Mouse (Mus musculus) liver, embryonic 13.5 days (tissue): ENCODE data around the gene Cyp2b10. TPM values are rescaled to one million over a fixed set of nuclear protein-coding genes. Genes with fewer than 3 reads are reported as not detected.
A peak's percentile ranks its signal among the peaks of the same experiment; 100 is the strongest.

Experiments used
- ATAC-seq: fragments of 200-750 bp; cut with Nextera tagmentation; 2 replicates; pipeline ENCODE4 v1.8.0; 2017; ENCODE audit warnings: low read depth, mild to moderate bottlenecking, moderate number of reproducible peaks, moderate library complexity
- DNase-seq: peaks from one replicate; pipeline ENCODE4 v3.0.0; 2022
- H3K27ac ChIP-seq: fragments of 300-500 bp; sonication (generic); 2 replicates; pipeline ENCODE4 v1.5.1; 2015; ENCODE audit warnings: moderate library complexity, mild to moderate bottlenecking, inconsistent platforms
- H3K27me3 ChIP-seq: fragments of 300-500 bp; sonication (generic); 2 replicates; pipeline ENCODE4 v1.6.1; 2015; ENCODE audit warnings: mild to moderate bottlenecking, inconsistent platforms
- H3K36me3 ChIP-seq: fragments of 300-500 bp; sonication (generic); 2 replicates; pipeline ENCODE4 v1.6.1; 2015; ENCODE audit warnings: mild to moderate bottlenecking, inconsistent platforms
- H3K4me1 ChIP-seq: fragments of 300-500 bp; sonication (generic); replicated peaks from 2 replicates; pipeline ENCODE4 v1.6.1; 2015; ENCODE audit warnings: inconsistent platforms
- H3K4me2 ChIP-seq: fragments of 300-500 bp; sonication (generic); 2 replicates; pipeline ENCODE4 v1.6.1; 2015; ENCODE audit warnings: inconsistent platforms, mild to moderate bottlenecking, moderate library complexity
- H3K4me3 ChIP-seq: fragments of 300-500 bp; sonication (generic); replicated peaks from 2 replicates; pipeline ENCODE4 v1.5.1; 2015; ENCODE audit warnings: mild to moderate bottlenecking, inconsistent platforms
- H3K9ac ChIP-seq: fragments of 300-500 bp; sonication (generic); 2 replicates; pipeline ENCODE4 v1.6.1; 2015; ENCODE audit warnings: mild to moderate bottlenecking, inconsistent platforms
- H3K9me3 ChIP-seq: fragments of 300-500 bp; sonication (generic); replicated peaks from 2 replicates; pipeline ENCODE4 v1.6.1; 2016; ENCODE audit warnings: inconsistent platforms
- WGBS: fragments of 180-500 bp; shearing (Covaris S2); methylation state at CpG from one replicate; pipeline ENCODE4 v1.1.7; 2015; ENCODE audit not compliant: insufficient replicate concordance; 5-methylcytosine and 5-hydroxymethylcytosine counted together
- polyA plus RNA-seq: library from polyadenylated mRNA; unstranded; fragments of >200 nt; fragmentation: Nextera tagmentation; extraction: Ambion mirVana; gene quantifications from 2 replicates; pipeline ENCODE4 v1.2.1, GENCODE M21; 2015

The Cyp2b10 gene
- polyA plus RNA-seq: 0.05 and 0.06 TPM in 2 replicates

DNA sequence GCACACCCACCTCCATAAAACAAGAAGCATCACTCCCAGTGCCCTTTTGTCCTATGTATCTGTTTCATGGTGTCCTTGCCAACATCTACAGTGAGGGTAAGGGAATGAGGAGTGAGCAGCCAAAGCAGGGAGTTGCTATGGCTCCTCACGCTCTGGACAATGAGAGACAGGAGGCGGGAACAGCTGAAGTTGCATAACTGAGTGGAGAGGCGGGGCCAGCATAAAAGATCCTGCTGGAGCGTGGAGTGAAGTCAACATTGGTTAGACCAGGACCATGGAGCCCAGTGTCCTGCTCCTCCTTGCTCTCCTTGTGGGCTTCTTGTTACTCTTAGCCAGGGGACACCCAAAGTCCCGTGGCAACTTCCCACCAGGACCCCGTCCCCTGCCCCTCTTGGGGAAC lies at the start of gene Cyp2b10:
Gene Cyp2b10 (plus strand): TSS at position 210 of the 400 bp plus-strand sequence.
- Histone ChIP-seq H3K4me1 (no peaks in the 10 kb centered on the region), H3K4me3 (no peak within 1 kb of the TSS), H3K36me3 (no peaks in the 10 kb centered on the region), H3K27ac (no peak within 1 kb of the TSS), H3K9me3 (no peaks in the 10 kb centered on the region), H3K9ac (no peak within 1 kb of the TSS), H3K27me3 (no peaks in the 10 kb centered on the region), H3K4me2 (no peak within 1 kb of the TSS)
- ATAC-seq (no peak), DNase-seq (no peak)
- 65% methylated on average over 6 of the region's 6 CpGs for WGBS

DNA sequence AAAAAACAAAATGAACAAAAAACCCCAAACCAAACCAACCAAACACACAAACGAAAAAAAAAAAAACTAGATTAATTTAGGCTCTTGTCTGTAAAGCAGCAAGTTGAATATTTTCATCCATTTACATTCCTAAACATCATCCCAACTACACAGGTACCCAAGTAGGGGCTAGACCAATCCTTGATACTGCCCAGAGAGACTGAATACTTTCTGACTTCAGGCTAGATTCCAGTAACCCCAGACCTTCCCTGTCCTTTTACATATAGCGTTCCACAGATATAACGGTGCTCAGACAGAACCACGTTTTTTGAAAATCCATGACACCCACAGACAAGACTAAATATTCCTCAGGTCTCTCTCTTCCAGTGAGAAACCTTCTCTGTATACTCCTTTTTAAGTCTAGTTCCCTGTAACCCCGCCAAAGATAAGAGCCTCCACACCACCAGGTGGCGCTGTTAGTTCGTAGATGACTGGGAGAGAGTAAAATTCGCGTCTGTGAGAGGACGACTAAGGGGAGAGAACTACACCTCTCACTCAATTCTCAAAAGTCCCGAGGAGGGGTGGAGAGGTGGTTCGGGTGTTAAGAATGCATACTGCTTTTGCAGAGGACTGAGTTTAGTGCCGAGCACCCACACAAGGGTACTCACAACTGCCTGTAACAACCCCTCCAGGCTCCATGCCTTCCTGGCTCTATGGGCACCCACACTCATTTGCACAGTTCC lies 49.5 kb upstream of the Cyp2b10 start:
- H3K4me3 ChIP-seq: peak overlapping the region; percentile 53
- no peaks in the 10 kb centered on the region for H3K27me3 ChIP-seq
- DNase-seq (peak; percentile 61), ATAC-seq (peak; percentile 63)
- H3K27ac ChIP-seq: no peak overlapping the region
- no peaks in the 10 kb centered on the region for H3K36me3 ChIP-seq
- no peaks in the 10 kb centered on the region for H3K9me3 ChIP-seq
- no peaks in the 10 kb centered on the region for H3K4me1 ChIP-seq
- WGBS: 10% methylated on average over 13 of the region's 13 CpGs
- H3K9ac ChIP-seq: no peak overlapping the region; the same call in 1 of the 2 replicates
- H3K4me2 ChIP-seq: peak overlapping the region; percentile 65

DNA sequence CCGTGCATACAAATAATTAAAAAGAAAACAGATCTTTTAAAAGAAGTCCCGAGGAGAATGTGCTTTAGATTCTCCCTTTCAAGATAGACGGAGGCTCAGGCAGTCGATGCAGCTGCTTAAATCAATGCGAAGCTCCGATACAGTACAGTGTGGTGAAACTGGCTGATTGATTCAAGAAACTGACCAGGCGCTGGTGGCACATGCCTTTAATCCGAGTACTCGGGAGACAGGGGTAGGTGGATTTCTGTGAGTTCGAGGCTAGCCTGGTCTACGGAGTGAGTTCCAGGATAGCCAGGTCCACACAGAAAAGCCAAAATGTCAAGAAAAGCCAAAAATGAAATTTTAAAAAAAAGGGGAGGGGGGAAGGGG lies 49.0 kb upstream of the Cyp2b10 start:
- H3K4me1 ChIP-seq: no peaks in the 10 kb centered on the region
- H3K9me3 ChIP-seq: no peaks in the 10 kb centered on the region
- H3K9ac ChIP-seq: no peak overlapping the region; the same call in 1 of the 2 replicates
- WGBS: 24% methylated on average over 11 of the region's 11 CpGs
- peak overlapping the region; percentile 53 for H3K4me3 ChIP-seq
- no peaks in the 10 kb centered on the region for H3K27me3 ChIP-seq
- DNase-seq (no peak), ATAC-seq (peak; percentile 45)
- peak overlapping the region; percentile 65 for H3K4me2 ChIP-seq
- H3K36me3 ChIP-seq: no peaks in the 10 kb centered on the region
- H3K27ac ChIP-seq: no peak overlapping the region

GRCm38 (mm10) chr7:25855082-25855481 lies 42.3 kb upstream of the Cyp2b10 start:
- Histone ChIP-seq H3K4me3 (no peak overlapping the region), H3K36me3 (no peaks in the 10 kb centered on the region), H3K4me1 (no peaks in the 10 kb centered on the region), H3K4me2 (no peak overlapping the region), H3K9me3 (no peaks in the 10 kb centered on the region), H3K9ac (no peak overlapping the region), H3K27ac (no peak overlapping the region), H3K27me3 (no peaks in the 10 kb centered on the region)
- WGBS: 18% methylated on average over 8 of the region's 8 CpGs
- DNase-seq (peak; percentile 25), ATAC-seq (no peak)

DNA sequence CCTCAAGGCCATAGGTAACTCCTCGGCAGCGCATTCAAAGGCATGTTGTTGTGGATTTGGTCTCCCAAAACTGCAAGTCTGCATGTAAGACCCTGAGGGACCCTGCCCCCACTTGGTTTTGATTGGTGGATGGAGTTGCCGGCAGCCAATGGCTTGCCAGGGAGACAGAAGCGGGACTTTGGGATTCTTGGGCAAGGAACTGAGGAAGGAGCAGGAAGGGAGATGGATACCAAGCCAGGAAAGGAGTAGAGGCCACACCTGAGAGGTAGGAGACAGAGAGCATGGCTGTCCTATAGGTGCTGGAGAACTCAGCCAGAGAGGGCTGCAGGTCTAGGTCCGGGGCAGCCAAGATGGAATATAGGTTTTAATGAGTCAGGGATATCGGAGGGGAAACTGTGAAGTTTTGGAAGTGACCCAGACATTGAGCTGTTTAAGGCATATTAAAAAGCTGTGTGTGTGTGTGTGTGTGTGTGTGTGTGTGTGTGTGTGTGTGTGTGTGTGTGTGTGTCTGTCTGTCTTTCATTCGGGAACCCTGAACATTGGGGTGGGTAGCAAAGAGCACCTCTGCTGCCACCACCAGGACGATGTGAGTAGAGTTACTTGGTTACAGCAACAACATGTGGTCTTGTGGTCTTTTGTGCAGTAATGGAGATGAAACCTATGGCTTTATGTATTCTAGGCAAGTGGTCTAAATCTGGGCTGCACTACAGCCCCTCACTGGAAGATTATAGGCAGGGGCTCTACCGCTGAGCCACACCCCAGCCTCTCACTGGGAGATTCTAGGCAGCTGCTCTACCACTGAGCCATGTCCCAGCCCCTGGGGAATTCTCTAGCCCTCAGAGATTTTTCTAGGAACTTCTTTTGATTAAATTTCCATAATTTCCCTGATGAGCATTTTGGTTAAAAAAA lies 37.2 kb upstream of the Cyp2b10 start:
- Histone ChIP-seq H3K4me1 (no peaks in the 10 kb centered on the region), H3K4me2 (no peak overlapping the region), H3K27me3 (no peaks in the 10 kb centered on the region), H3K27ac (no peak overlapping the region), H3K36me3 (no peaks in the 10 kb centered on the region), H3K9me3 (no peaks in the 10 kb centered on the region), H3K4me3 (no peak overlapping the region), H3K9ac (no peak overlapping the region)
- WGBS: 22% methylated on average over 8 of the region's 9 CpGs
- DNase-seq (no peak), ATAC-seq (no peak)

GRCm38 (mm10) chr7:25862365-25862764 lies 35.1 kb upstream of the Cyp2b10 start:
- Histone ChIP-seq H3K9me3 (no peaks in the 10 kb centered on the region), H3K4me1 (no peaks in the 10 kb centered on the region), H3K27me3 (no peaks in the 10 kb centered on the region), H3K4me3 (no peak overlapping the region), H3K27ac (no peak overlapping the region), H3K9ac (no peak overlapping the region), H3K4me2 (no peak overlapping the region), H3K36me3 (no peaks in the 10 kb centered on the region)
- no peak for DNase-seq
- ATAC-seq: no peak
- 23% methylated on average over 2 of the region's 2 CpGs for WGBS

DNA sequence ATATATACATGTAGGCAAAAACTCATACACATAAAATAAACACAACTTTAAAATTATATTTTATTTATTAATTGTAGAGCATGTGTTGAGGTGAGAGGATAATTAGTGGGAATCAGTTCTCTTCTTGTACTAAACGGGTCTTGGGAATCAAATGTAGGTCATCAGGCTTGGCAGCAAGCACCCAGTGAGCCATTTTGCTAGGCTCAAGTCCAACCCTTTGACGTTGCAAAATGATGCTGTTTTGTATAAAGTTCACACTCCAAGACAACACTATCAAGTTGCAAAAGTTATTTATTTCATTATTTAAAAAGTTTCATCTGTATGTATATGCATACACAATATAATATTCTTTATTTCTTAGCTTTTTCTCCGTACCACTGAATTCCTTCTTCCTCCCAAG lies 33.7 kb upstream of the Cyp2b10 start:
- no peak overlapping the region for H3K4me2 ChIP-seq
- no peak overlapping the region for H3K27ac ChIP-seq
- no peaks in the 10 kb centered on the region for H3K9me3 ChIP-seq
- H3K9ac ChIP-seq: no peak overlapping the region
- H3K36me3 ChIP-seq: no peaks in the 10 kb centered on the region
- ATAC-seq (no peak), DNase-seq (no peak)
- no peaks in the 10 kb centered on the region for H3K27me3 ChIP-seq
- 48% methylated on average over 3 of the region's 3 CpGs for WGBS
- H3K4me1 ChIP-seq: no peaks in the 10 kb centered on the region
- H3K4me3 ChIP-seq: no peak overlapping the region

- Histone ChIP-seq H3K4me2 (no peak overlapping the region), H3K4me3 (no peak overlapping the region), H3K4me1 (no peaks in the 10 kb centered on the region), H3K27ac (no peak overlapping the region), H3K27me3 (no peaks in the 10 kb centered on the region), H3K9ac (no peak overlapping the region), H3K9me3 (no peaks in the 10 kb centered on the region), H3K36me3 (no peaks in the 10 kb centered on the region)
- ATAC-seq: no peak
- no peak for DNase-seq
- 44% methylated on average over 5 of the region's 5 CpGs for WGBS
Observed at GRCm38 (mm10) chr7:25864861-25865260, 32.6 kb upstream of the Cyp2b10 start.

- no peak overlapping the region for H3K27ac ChIP-seq
- H3K4me3 ChIP-seq: no peak overlapping the region
- H3K9me3 ChIP-seq: no peaks in the 10 kb centered on the region
- WGBS: 57% methylated on average over 2 of the region's 2 CpGs
- H3K4me2 ChIP-seq: no peak overlapping the region
- DNase-seq (no peak), ATAC-seq (no peak)
- H3K9ac ChIP-seq: no peak overlapping the region
- H3K27me3 ChIP-seq: no peaks in the 10 kb centered on the region
- H3K36me3 ChIP-seq: no peaks in the 10 kb centered on the region
- H3K4me1 ChIP-seq: no peaks in the 10 kb centered on the region
Observed at GRCm38 (mm10) chr7:25869789-25870188, 27.6 kb upstream of the Cyp2b10 start.

DNA sequence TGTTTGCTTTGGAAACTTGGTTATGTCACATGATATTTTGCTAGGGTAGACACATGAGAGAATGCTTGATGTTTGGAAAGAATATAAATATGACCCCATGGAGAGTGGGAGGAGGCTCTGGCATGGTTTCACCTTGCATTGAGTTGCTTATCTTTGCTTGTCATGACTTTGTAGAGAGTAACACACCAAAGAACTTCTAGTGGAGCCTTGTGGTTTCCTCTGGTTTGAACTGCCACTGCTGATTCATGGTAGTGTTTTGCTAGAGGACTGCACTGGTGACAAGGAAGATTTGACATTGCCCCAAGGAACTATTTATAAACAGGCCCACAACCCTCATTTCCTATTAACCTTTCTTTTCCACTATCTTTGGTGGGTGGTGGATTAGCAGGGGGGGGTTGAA lies 24.8 kb upstream of the Cyp2b10 start:
- Histone ChIP-seq H3K27ac (no peak overlapping the region), H3K36me3 (no peaks in the 10 kb centered on the region), H3K9ac (no peak overlapping the region), H3K4me1 (no peaks in the 10 kb centered on the region), H3K27me3 (no peaks in the 10 kb centered on the region), H3K4me2 (no peak overlapping the region), H3K4me3 (no peak overlapping the region), H3K9me3 (no peaks in the 10 kb centered on the region)
- ATAC-seq (no peak), DNase-seq (no peak)

DNA sequence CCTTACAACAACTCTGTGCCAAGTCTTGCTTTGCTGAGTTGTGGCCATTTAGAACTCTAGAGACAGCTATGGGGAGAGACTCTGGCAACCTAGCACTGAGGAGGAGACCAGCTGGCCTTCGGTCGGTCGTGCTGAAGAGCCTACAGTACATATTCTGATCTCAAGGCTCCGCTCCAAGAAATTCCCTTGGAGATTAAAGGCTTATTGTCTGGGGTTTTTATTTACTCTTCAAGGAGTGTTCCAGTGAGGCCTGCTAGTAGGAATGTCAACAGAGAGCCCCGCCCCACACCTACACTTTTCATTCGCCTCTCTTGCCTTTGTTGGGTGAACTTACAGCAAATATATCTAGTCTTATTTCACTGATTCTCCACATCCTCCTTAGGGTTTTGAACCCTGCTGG lies 18.7 kb upstream of the Cyp2b10 start:
- ATAC-seq (no peak), DNase-seq (no peak)
- 49% methylated on average over 6 of the region's 6 CpGs for WGBS
- Histone ChIP-seq H3K4me3 (no peak overlapping the region), H3K36me3 (no peaks in the 10 kb centered on the region), H3K27me3 (peaks cover 15% of the 10 kb centered on the region; the same call in 1 of the 2 replicates), H3K4me1 (no peaks in the 10 kb centered on the region), H3K9ac (no peak overlapping the region), H3K9me3 (no peaks in the 10 kb centered on the region), H3K27ac (no peak overlapping the region), H3K4me2 (no peak overlapping the region)
